Mouse (Mus musculus) megakaryocyte, adult 5-6 weeks (primary cell): ENCODE measurements at regions not wholly inside any gene's neighbourhood (a gene's known extent, or its start where the extent isn't known, plus 50 kb on each side); places are given as distances from the start of the nearest gene placed in this dataset.

ENCODE experiments used
- ATAC-seq: 2 replicates; pipeline ENCODE4 v1.8.0; 2016; ENCODE audit warnings: mild to moderate bottlenecking, inconsistent platforms; ENCODE audit not compliant: poor library complexity, severe bottlenecking

GRCm38 (mm10) chr17:47092076-47092475, 81.7 kb upstream of the Ubr2 start:
- no peak for ATAC-seq

GRCm38 (mm10) chr17:47089769-47090168, 79.4 kb upstream of the Ubr2 start:
- no peak for ATAC-seq

GRCm38 (mm10) chr17:47069206-47069605, 58.9 kb upstream of the Ubr2 start:
- ATAC-seq: no peak

- no peak for ATAC-seq
Observed at GRCm38 (mm10) chr17:47065307-47065901, 55.0 kb upstream of the Ubr2 start.

- no peak for ATAC-seq
Observed at GRCm38 (mm10) chr17:47064592-47065306, 54.4 kb upstream of the Ubr2 start.

GRCm38 (mm10) chr17:47064006-47064405, 53.6 kb upstream of the Ubr2 start:
- no peak for ATAC-seq

GRCm38 (mm10) chr17:47061031-47061620, 50.8 kb upstream of the Ubr2 start:
- ATAC-seq: no peak
